Mouse (Mus musculus) right cerebral cortex, postnatal 4 days (tissue): ENCODE measurements at regions not wholly inside any gene's neighbourhood (a gene's known extent, or its start where the extent isn't known, plus 50 kb on each side); places are given as distances from the start of the nearest gene placed in this dataset.
A peak's percentile ranks its signal among the peaks of the same experiment; 100 is the strongest.

Experiments
- DNase-seq: peaks from one replicate; pipeline ENCODE4 v3.0.0-alpha.2; 2022

- DNase-seq, result no peak
These were observed 437.9 kb upstream of the 4930412O13Rik start for GRCm38 (mm10) chr2:9443103-9443502.

GRCm38 (mm10) chr2:9445826-9446225 is 435.2 kb upstream of the 4930412O13Rik start:
- no peak for DNase-seq

- no peak for DNase-seq
These were observed 416.6 kb upstream of the 4930412O13Rik start for GRCm38 (mm10) chr2:9464413-9464812.

- no peak for DNase-seq
These were observed 416.2 kb upstream of the 4930412O13Rik start for GRCm38 (mm10) chr2:9464818-9465217.

DNA sequence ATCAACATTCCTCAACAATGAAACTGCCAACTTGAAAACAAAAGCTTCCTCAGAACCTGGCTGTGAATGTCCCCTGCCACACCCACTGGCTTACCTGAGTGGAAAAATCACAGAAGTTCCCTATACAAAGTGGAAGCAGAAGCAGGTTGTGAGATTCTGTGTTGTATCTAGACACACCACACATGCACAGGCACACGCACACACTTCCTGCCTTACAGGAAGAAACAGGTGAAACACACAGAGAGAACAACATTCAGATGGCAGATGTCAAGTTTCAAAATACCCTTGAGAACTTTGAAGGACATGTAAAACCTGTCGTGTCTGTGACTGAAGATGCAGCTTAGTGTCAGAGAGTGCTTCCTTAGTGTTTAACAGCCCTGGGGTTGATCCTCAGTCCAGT is 413.5 kb upstream of the 4930412O13Rik start:
- no peak for DNase-seq

GRCm38 (mm10) chr2:9468651-9469050 is 412.4 kb upstream of the 4930412O13Rik start:
- DNase-seq, result no peak

- DNase-seq, result no peak
These were observed 399.2 kb upstream of the 4930412O13Rik start for GRCm38 (mm10) chr2:9481678-9482345.

- DNase-seq, result no peak
These were observed 393.6 kb upstream of the 4930412O13Rik start for GRCm38 (mm10) chr2:9487381-9487914.

DNA sequence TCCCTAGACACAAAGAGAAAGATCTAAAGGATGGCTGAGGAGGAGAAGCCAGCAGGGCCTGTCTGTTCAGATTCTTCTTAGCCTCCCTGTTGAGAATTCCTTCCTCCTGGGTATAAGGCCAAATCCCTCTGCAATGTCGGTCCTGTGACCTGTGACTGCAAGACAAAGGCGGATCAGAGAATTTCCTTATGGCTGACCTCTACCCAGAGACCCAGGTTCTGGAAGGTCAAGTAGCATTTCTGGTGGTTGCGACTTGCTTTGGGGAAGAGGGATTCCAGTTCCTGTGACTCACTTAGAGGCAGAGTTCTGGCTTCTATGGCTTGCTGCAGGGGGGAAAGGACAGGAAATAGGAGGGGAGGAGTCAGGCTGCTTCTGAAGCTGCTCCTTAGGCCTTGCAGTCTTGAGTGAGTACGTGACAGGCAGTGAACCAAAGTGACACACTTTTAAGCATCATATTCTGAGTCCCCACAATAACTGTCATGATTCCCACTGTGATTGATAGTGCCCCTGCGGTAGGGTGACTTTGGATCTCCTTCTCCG is 387.4 kb upstream of the 4930412O13Rik start:
- DNase-seq, result no peak

- DNase-seq, result no peak
These were observed 361.0 kb upstream of the 4930412O13Rik start for GRCm38 (mm10) chr2:9520045-9520444.

DNA sequence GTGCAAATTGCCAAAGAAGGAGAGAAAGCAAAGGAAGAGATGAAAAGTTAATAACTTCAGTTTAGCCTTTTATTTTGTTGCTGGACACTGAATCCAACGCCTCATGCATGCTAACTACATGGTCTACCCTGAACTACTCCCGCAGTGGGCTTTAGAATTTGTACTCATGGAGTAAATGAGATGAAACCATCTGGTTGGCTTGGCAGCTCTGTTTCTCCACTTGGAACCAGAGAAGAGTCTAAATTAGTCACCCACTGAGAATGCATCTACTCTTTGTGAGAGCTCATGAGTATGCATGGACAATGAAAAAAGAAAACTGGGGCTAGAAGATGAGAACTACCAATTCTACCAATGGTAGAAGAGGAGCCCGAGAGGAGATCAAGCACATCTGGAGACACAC is 355.1 kb upstream of the 4930412O13Rik start:
- DNase-seq, result peak; percentile 8

GRCm38 (mm10) chr2:9535141-9535658 is 345.9 kb upstream of the 4930412O13Rik start:
- no peak for DNase-seq

GRCm38 (mm10) chr2:9547771-9548590 is 333.1 kb upstream of the 4930412O13Rik start:
- DNase-seq, result no peak

DNA sequence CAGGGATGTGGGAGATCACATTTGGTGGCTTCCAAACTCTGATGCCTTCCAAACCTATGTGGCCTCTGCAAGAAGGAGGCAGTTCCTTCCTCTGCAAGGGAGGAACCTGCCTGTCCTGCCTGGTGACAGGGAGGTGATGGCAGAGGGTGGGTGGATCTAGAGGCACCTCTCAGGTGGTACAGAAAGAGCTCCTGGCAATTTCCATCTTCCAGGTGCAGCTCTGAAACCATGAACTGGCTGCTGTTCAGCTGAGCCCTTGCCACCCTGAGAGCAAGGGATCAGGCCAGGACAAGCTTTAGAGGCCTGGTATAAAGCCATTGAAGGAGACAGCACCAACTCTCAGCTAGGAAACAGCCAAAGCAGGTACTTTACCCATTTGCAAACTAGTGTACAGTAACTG is 327.7 kb upstream of the 4930412O13Rik start:
- DNase-seq, result no peak

GRCm38 (mm10) chr2:9564487-9565043 is 316.5 kb upstream of the 4930412O13Rik start:
- no peak for DNase-seq

DNA sequence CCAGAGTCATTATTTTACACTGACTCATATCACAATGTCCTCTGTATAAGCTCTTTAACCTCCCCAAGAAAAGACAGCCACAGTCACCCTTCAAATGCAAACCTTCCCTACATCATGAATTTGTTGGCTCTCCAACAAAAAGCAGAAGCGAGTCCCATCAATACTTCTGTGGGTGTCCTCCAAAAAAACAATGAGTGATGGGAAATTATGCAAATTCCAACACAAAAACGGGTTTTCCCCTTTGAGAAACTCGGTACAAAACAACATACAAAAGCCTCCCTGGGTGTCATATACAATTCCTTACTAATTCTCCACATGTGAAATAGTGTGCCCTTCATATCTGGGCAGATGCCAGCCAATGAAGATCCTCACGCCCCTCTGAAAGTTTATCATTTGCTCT is 311.8 kb upstream of the 4930412O13Rik start:
- no peak for DNase-seq

DNA sequence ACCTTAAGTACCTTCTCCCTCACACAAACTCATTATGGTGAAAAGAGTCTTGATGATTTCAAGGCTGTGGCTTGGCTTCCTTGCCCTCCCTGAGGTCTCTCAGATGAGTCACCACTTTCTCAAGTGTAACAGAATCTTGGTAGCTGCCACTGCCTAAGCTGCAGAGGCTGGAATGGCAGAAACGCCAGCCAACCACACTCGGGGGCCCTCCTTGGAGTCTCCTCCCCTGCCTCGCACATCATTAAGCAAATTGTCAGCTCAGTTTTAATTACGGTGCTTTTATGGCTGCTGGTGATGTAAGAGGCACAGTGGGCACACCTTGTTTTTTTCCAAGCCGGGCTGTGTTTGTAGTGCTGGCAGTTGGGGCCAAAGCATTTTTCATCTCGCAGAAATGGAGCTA is 306.9 kb upstream of the 4930412O13Rik start:
- peak; percentile 11 for DNase-seq

GRCm38 (mm10) chr2:9574651-9575050 is 306.4 kb upstream of the 4930412O13Rik start:
- no peak for DNase-seq

- no peak for DNase-seq
These were observed 303.2 kb upstream of the 4930412O13Rik start for GRCm38 (mm10) chr2:9577868-9578267.

- DNase-seq, result no peak
These were observed 293.7 kb upstream of the 4930412O13Rik start for GRCm38 (mm10) chr2:9587389-9587788.

DNA sequence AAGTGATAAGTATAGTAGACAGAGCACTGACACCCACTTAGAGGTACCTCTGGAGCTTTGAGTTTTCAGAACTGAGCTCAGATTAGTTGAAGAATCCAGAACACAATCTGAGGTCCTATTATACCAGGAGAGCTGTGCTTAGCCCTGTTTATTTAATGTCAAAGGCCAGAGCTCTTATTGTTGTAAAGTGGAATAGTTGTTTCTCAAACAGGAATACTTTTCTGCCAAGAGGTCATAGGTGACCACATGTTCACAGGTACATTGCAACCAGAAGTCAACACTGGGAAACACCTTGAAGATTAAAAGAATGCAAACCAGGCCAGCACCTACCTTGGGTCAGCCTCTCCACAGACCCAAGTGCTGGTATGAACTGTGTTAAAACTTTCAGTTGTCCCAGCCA is 291.9 kb upstream of the 4930412O13Rik start:
- no peak for DNase-seq

DNA sequence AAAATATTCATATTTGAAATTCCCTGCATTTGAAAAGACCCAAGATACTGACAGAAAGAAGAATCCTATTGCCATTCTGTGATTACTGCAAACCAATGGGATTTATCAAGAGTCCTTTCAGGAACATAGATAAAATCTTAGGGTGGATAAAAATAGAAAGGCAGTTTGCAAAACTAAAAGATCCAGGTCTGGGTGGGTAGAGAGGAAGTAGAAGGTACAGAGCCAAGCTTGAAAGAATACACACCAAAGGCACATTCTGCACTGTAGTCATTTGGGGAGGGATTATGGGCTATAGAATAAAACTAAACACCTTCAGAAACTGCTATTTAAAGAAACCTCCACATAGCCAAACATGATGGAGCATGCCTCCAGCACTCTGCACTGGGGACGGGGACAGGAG is 288.5 kb upstream of the 4930412O13Rik start:
- no peak for DNase-seq

GRCm38 (mm10) chr2:9593931-9594330 is 287.1 kb upstream of the 4930412O13Rik start:
- DNase-seq, result no peak
